Mouse (Mus musculus) frontal cortex, postnatal 10 days (tissue): ENCODE measurements around the gene Tigd3.

Source experiments
- DNase-seq, 2 experiments: peaks; one replicate each; pipeline ENCODE4 v3.0.0; 2022; ENCODE audit warnings: low spot score in 2 of 2, mixed read lengths in 1 of 2

Tigd3 gene

DNA sequence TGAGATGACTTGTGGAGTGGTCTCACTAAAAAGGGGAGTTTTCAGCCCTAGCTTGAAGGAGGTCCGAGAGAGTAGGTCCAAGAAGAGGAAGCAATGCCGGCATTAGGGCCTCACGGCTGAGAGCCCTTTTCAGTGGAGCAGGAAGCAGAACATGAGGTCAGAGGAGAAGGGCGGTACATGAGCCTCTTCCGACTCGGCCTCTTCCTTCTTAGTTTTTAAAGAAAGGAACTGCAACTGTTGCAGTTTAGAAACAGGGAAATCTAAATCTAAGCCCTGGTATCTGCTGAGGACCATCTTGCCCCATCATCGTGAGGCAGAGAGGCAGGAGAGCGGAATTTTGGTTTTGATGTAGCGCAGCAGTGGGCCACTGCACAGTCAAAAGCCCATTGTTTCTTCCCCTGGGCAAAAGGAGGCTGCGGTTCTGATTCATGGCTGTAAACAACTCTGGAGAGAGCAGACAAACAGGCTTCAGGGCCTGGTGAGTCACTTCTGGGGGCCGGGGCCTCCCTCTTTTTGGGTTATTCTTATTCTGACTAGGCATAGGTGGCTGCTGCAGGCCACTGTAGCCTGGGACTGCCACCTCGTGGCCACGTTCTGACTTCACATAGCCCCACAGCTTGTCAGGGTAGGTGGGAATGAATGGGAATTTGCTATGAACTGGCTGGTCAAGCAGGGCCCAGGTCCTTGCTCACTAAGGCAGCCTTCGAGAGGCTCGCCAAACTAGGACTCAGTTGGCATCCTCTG, 16.2 kb downstream of the Tigd3 start, which contains the start of gene Slc25a45:
Slc25a45 (plus strand) TSS at position 191 of the 744 bp plus-strand sequence.
- peak; percentile 67 to 69 for DNase-seq

DNA sequence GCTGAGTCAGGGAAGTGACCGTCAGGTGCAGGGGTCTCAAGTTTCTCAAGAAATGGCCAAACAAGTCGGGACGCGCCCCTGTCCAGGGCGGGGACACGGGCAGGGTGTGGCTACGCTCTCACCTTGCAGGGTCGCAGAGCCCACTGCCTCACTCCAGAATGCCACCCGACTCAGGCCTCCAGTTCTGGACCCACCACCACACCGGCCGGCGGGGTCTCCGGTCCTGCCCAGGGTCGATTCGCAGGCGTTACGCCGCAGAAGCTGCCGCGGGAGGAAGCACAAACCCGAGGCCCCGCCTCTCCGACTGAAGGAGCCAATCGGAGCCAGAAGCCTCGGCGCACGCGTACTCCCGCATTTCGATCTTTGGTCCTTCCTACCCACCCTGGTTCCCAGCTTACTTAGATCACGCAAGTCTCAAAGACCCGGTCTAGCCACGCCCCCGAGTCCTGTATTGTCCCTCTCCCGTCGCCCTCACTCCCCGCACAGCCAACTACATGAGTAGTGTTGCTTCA, 18.9 kb downstream of the Tigd3 start, which contains the start of gene Frmd8:
Frmd8 (minus strand) TSS at position 306 of the 512 bp plus-strand sequence.
- peak; percentile 87 to 91 for DNase-seq

DNA sequence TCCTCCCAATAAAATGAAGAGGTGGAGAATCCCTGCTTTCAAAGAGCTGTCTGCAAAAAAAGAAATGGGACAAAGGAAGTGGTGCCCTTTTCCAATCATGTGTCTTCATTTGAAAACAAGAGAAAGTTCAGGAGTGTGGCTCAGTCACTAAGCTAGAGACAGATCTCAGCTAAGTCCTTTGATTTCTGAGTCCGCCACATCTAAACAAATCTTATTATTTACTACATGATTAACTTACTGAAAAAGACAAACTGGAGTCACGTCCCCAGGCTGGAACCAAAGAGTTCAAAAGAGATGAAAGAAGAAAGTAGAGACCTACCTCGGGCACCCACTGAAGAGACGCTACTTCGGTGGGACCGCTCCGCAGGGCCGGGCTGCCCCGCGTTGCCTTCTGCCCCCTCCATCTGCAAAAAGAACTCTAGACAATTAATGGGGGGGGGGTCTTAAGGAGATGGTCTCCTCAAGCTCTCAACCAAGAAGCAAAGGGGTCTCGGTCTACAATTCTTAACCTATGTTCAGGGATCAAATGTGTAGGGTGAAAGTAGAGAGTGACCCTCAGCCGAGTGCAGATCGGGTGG, 19.5 kb downstream of the Tigd3 start:
- DNase-seq: no peak

DNA sequence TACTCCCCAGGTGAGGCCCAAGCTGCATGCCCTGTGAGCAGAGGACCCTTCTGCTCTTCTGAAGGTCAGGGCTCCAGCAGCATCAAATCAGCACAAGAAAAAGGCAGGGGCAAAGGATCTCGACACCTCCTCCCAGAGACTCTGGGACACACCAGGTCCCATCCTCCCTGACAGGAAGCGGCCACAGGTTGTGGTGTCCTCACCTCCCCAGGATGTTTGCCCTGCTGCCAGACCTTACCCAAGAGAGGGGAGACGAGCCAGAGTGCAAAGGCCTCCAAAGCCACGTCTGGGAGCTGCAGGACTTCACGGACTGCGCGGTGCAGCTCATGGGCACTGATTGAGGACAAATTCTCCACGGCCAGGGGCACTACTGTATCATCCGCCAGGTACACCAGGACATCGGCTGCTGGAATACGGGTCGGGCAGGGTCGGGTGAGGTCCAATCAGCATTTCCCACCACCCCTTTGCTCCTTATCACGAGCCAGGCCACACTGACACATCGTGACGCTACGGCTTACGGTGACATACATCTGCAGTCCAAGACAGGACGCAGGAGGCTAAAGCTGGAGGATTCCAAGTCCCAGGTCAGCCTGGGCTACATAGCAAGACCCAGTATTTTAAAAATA, 20.9 kb downstream of the Tigd3 start:
- no peak for DNase-seq

DNA sequence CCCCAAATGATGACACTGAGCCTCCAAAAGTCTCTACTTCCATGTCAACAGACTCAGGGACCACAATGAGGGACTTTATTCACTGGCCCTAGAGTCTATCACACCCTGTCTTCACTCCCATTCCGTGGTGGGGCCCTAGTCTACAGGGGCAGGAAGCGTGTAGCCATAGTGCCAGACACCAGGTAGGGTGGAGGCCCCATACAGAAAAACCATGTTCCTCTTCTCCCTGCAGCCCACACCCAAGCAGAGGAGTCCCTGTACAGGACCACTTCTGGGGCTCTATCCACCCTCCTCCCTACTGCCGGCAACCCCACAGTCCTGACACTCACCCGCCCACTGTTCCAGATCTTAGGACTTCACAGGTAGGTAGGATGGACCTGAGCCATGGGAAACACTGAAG, 21.4 kb downstream of the Tigd3 start:
- no peak for DNase-seq

DNA sequence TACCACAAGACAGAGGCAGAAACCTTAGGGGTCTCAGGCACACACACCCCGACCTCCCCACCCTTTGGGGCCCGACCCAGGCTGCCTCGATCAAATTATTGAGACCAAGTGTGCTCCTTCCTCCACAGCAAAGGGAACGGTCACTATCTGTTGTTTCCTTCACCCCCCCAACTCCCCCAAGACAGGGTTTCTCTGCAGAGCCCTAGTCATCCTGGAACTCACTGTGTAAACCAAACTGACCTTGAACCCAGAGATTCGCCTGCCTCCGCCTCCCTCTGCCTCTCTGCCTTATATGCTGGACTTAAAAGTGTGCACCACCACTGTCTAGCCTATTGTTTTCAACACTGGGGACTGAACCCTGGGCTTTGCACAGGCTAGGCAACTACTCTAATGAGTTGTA, 22.3 kb downstream of the Tigd3 start:
- no peak for DNase-seq

DNA sequence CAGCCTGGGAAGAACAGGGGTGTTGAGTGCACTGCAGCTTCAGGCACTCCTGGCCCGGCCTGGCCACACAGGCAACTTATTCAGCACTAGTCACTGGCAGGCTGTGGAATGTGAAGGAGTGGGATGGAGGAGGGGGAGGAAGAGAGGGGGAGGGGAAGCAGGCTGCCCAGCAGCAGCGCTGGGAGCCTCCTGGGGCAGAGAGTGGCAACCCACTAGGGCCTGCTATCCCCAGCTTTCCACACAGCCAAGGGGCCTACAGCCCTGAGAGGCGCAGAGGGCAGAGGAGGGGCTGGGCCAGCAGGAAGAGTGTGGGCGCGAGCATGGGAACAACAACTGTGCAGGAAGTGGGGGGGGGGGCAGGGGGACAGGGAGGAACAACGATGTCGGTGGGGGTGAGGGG, 22.7 kb downstream of the Tigd3 start:
- no peak for DNase-seq

DNA sequence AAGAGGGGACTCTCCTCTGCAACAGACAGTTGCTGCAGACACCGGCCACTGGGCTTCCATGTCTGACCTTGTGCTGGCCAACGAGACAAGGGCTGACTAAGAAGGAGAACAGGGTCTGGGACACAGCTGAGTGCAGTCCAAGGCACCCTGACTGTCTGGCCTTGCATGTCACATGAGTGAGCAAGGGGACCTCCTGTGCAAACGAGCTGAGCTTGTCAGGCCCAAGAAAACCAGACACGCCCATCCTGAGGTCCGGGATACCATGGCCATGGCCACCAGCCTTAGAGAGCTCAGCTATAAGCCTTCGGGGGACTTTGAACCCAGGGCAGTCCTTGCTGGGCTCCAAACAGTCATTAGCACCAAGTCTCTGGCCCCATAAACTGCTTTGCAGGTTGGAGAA, 25.9 kb downstream of the Tigd3 start:
- no peak for DNase-seq

DNA sequence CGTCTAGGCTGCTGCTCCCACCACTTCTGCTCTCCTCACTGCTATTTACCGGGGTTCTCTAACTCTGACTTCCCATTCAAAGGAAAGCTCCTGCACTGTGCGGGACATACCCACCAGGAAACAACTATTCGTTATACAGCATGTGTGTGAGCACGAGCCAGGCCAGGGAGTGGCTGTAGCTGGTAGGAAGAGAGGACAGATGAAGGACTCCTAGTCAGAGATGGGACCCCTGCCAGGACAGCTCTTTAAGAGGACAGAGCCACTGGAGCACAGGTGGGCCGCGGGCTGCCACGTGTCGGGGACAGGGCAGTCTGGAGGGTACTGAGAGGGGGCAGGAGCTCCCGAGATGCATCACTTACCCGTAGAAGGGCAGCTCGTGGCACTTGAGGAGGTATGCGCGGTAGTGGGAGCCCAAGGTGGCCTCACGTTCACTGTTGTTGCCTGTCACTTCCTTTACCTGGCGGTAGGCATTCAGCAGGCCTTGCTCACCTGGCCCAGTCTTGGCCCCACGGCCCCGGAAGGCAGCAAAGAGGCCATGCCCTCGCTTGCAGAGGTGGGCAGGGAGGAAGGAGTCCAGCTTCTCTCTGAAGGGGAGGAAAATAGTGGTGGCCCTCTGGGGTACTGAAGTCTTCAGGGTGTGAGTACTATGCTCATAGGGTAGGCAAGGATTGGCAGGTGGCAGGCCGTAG, 29.1 kb downstream of the Tigd3 start:
- no peak for DNase-seq

DNA sequence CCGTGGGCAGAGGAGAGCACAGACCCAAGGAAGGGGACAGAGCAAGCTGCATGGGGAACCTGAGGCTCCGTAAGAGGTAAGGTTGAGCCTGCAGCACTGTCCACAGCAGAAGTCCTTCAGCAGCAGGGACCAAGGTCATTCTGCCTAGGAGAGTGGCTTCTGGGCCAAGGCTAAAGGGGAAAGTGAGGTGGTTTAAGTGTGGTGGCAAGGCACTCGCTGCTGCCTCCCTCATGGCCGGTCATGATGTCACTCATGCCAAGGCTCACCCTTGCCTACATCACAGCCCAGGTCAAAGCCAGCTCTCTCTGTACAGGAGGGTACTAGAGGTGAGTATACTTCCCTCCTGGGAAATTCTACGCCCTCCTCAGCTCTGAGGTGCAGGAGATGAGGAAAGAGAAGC, 30.2 kb downstream of the Tigd3 start:
- no peak for DNase-seq

DNA sequence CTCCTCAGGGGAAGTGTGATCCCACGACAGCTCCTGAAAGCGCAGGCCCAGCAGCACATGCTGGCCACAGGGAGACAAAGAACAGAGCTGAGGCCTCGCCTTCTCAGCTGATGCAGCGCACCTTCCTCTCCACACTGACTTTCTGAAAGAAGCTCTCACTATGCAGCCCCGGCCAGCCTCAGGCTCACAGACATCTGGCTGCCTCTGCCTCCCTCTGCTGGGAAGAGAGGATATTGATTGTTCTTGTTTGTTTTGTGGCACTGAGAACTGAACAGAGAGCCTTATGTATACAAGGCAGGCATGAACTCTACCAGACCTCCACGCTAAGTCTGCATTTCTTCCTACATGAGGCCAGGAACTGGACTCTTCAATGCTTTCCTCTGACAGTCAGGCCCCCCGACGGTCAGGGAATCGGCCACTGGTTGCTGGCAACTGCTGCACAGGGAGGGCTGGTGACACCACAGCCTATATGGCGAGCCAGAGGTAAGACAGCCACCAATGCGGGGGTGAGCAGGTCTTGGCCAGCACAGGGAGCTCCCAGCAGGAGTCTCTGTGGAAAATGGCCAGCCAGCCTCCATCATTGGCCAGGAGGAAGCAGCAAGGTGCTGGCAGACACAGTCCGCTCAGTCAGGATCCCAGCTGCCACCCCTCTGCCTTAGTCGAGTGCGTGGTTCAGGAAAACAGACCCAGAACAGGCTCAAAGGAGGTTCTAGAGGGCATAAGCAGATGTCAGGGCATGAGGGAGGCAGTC, 31.4 kb downstream of the Tigd3 start:
- no peak for DNase-seq

DNA sequence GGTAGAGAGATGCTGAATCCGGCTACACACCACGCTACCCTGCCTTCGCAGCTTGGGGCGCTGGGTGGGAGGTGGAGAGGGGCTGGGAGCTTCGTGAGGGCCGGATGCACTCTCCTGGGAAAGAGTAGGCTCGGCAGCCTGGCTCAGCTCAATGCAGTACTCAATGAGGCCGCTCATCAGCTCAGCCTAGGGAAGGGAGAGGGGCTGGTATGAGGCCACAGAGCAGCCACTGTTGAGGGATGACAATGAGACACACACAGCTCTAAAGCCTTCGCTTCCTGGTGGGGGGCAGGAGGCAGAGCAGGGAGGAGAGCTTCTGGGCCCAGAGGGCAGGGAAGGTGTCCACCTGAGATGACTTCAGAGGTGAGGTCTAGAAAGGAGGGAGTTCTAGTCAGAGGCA, 37.3 kb downstream of the Tigd3 start:
- no peak for DNase-seq

DNA sequence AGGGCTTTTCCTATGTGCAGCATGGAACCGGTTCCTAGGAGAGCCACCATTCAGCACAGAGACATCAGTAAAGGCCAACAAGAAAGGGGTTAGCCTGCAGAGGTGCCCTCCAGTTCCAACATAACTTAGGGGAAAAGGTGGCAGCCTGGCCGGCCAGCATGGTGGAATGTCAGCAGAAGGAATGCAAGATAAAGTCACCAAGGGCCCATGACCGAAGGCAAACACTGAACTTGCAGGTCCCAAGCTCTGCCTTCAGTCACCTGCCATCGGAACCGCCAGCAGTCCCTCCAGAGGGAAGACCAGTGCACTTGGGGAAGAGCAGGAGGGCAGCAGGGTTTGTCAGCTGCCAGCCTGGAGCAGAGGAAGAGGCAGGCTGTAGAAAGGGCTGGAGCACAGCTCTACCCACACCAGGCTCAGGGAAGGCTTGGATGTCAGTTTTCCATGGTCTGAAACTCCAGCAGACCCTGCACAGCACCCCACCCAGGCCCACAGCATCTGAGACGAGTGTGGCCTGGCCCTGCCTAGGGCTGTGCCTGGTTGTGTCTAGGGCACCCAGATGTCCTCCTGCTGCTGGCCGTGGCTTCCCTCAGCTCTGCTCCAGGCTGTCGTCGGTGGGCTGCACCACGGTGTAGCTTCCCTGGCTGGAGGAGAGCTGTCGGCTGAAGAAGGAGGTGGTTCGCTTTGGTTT, 41.8 kb downstream of the Tigd3 start:
- DNase-seq: no peak

DNA sequence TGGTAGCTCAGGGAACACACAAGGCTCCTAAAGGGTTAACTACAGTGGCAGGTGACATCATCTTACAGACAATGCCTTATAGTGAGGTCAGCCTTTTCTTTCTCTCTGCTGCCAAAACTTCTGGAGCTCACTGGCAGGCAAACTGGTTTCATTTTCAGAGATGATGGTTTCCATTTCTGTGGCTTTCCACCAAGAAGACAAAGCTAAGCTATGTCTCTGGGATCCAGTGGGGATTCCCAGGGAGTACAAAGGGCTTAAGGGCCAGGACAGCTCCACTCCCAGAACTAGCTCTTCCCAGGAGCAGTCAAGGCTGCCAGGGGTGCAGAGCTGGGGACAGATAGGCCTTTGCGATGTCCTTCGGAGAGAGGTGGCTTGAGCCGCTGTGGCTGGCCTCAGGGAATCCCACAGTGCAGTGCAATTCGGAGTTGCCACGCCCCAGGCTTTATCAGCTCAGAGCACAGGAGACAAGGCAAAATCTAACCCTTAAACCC, 42.4 kb downstream of the Tigd3 start:
- no peak for DNase-seq

DNA sequence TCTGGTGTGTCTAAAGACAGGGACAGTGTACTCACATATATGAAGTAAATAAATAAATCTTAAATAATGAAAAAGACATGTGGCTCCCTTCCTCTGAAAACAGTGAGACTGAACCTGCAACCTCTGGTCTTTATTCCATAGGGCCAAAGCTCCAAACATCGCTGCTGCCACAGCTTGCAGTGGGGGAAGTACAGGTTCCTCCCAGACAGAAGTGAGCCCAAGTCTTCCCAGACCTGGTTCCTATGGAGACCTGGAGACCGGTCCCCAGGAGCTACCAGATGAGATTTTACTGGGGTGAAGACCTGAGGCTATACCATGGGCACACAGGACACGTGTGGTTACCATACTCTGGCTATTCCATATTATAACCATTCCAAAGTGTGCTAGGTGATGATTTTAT, 43.1 kb downstream of the Tigd3 start:
- DNase-seq: no peak

DNA sequence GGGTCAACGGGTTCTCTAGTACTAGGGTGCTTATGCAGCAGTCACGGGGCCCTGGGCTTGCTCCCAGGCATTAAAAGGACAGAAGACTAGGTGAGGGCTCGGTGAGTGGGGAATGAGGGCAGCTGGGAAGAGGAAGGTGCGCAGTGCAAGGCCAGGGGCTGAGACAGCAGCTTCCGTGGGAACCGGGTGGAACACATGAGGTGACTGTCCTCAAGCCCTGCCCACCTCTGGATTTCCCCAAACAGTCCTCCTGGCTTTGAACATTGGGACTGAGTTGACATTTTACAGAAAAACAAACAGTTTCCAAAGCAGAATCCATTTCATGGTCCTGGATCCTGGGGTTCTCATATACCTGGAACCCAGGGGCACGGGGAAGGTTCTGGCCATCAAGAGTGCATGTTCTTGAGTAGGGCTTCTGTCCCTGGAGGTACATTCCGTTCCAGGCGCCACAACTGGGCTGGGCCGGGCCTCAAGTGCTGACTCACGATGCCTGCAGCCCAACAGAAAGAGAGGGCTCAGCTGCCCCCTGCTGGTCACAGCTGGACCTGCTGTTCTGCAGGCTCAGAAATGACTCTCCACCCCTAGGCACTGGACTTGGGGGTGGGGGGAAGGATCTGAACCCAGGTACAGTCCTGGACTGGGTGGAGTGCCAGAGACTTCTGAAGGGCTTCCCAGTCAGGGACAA, 44.0 kb downstream of the Tigd3 start:
- DNase-seq: peak; percentile 85 to 88

DNA sequence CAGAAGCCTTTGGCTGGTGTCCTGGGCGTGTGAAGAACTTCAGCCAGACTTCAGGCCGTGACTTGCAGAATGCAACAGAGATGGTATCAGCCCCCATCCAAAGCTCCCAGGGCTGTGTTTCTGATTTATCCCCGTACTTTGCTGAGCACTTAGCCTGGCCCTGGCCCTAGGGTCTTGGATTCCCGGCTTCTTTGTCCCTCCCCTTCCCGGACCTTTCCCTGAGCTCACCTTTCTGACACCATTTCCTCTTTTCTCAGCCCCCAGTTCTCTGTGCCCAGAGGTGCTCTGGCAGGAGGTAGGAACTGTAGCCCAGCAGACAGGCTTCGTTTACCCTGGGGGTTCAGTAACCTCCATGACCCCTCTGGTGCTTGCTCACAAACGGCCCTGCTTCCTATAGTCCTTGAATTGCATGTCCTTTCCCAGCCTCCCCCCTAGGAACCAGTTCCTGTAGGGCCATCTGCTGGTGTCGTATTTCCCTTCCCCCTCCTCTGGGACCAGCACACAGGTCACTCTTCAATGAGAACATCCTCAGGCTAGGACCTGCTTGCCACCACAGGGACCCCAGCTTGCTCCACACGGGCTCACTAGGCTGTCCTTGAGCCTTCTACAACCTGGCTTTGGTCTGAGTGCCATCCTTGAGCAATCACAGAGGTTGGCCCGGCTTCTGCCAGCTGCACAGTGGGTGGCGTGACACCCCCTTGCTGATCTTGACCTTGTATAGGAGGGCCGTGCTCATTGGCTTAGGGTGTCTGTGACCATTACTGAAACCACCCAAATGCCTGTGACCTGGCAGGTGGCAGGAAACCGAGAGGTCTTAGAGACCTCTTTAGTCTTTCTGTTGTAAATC, 44.9 kb downstream of the Tigd3 start:
- DNase-seq: no peak

DNA sequence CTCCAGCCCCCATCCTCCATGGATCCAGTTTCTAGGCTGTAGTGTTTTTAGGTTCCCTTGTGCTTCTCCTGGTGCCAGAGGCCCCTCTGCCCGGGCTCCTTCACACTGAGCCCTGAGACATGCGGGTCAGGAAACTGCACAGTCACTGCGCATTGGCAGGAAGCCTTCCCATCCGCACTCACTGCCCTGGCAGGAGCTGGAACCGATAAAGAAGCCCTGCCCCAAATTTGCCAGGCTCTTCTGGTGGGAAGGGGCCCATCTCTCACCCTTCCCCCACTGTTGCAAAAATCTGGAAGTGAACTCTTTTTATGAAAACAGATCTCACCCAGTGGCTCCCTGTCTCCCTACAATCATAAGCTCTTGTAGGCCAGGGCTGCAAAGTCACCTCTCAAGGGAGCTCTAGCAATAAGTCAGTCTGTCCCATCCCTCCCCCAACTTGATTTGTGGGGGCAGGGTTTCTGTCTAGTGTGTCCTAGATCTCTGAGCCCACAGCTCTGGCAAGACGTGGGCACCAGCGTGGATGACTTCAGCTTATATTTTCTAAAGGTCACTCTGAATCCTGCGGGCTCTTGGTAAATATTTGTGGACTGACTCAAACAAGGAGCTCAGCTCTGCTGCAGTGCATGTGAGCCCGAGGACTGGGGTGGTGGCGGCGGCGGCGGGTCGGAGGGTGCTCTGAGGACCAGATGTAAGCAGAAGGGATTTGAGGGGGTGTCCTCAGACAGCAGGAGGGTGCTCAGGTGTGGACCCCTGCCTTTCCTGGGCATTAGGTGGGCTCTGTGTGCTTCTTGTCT, 45.7 kb downstream of the Tigd3 start:
- DNase-seq: no peak
